Mouse (Mus musculus): Measurements from ENCODE around the gene Panx1. TPM values are rescaled to one million over a fixed set of nuclear protein-coding genes. Genes with fewer than 3 reads are reported as not detected.

Gene Panx1
- total RNA-seq, 2 experiments from 2014 or later = 3.8 to 4.7 TPM

- DNase-seq (ENCODE audit: low spot score) = no peak
Measured at GRCm38 (mm10) chr9:15029025-15029727, 16.1 kb downstream of the Panx1 start.

GRCm38 (mm10) chr9:15027725-15028124 lies 17.6 kb downstream of the Panx1 start:
- DNase-seq (ENCODE audit: low spot score) = no peak
- intact Hi-C loops (cut with DNase I) = loop anchor here (2.0 kb wide), 1 partner anchor 185 kb away; no protein-coding TSS in a partner anchor

More at GRCm38 (mm10) chr9:15029025-15029727, 16.1 kb downstream of the Panx1 start:
- intact Hi-C loops (cut with DNase I) = loop anchor here (2.0 kb wide), 1 partner anchor 184 kb away; no protein-coding TSS in a partner anchor

GRCm38 (mm10) chr9:15023049-15023448 lies 22.2 kb downstream of the Panx1 start:
- intact Hi-C loops (cut with DNase I) = no loop called here
- DNase-seq (ENCODE audit: low spot score) = no peak

GRCm38 (mm10) chr9:15021156-15021555 lies 24.1 kb downstream of the Panx1 start:
- intact Hi-C loops (cut with DNase I) = no loop called here
- no peak for DNase-seq (ENCODE audit: low spot score)

GRCm38 (mm10) chr9:15020561-15021080 lies 24.7 kb downstream of the Panx1 start:
- intact Hi-C loops (cut with DNase I) = no loop called here
- no peak for DNase-seq (ENCODE audit: low spot score)

- no peak for DNase-seq (ENCODE audit: low spot score)
- intact Hi-C loops (cut with DNase I) = loop anchor here (10.0 kb wide), 1 partner anchor 504 kb away; no protein-coding TSS in a partner anchor
Measured at GRCm38 (mm10) chr9:15018756-15019131, 26.5 kb downstream of the Panx1 start.

GRCm38 (mm10) chr9:15017791-15018755 lies 27.2 kb downstream of the Panx1 start:
- DNase-seq (ENCODE audit: low spot score) = no peak
- intact Hi-C loops (cut with DNase I) = loop anchor here (10.0 kb wide), 1 partner anchor 503 kb away; no protein-coding TSS in a partner anchor

- intact Hi-C loops (cut with DNase I) = loop anchor here (1.0 to 10.0 kb wide), 3 partner anchors 148 to 501 kb away; no protein-coding TSS in a partner anchor
- no peak for DNase-seq (ENCODE audit: low spot score)
Measured at GRCm38 (mm10) chr9:15015223-15015956, 29.9 kb downstream of the Panx1 start.

GRCm38 (mm10) chr9:15007566-15007965 lies 37.7 kb downstream of the Panx1 start:
- no peak for DNase-seq (ENCODE audit: low spot score)
- intact Hi-C loops (cut with DNase I) = no loop called here

- no peak for DNase-seq (ENCODE audit: low spot score)
Measured at GRCm38 (mm10) chr9:15004298-15004685, 41.0 kb downstream of the Panx1 start.

GRCm38 (mm10) chr9:15003676-15004297 lies 41.5 kb downstream of the Panx1 start:
- intact Hi-C loops (cut with DNase I) = no loop called here
- no peak for DNase-seq (ENCODE audit: low spot score)

More at GRCm38 (mm10) chr9:15004298-15004685, 41.0 kb downstream of the Panx1 start:
- intact Hi-C loops (cut with DNase I) = no loop called here

- intact Hi-C loops (cut with DNase I) = no loop called here
- DNase-seq (ENCODE audit: low spot score) = no peak
Measured at GRCm38 (mm10) chr9:15002995-15003613, 42.2 kb downstream of the Panx1 start.

- intact Hi-C loops (cut with DNase I) = no loop called here
- no peak for DNase-seq (ENCODE audit: low spot score)
Measured at GRCm38 (mm10) chr9:14998790-14999189, 46.5 kb downstream of the Panx1 start.

GRCm38 (mm10) chr9:14997271-14998055 lies 47.8 kb downstream of the Panx1 start:
- DNase-seq (ENCODE audit: low spot score) = no peak
- intact Hi-C loops (cut with DNase I) = no loop called here

- intact Hi-C loops (cut with DNase I) = no loop called here
- DNase-seq (ENCODE audit: low spot score) = no peak
Measured at GRCm38 (mm10) chr9:14995525-14995924, 49.8 kb downstream of the Panx1 start.

GRCm38 (mm10) chr9:14988606-14989293 lies 56.5 kb downstream of the Panx1 start:
- DNase-seq (ENCODE audit: low spot score) = no peak
- intact Hi-C loops (cut with DNase I) = no loop called here

GRCm38 (mm10) chr9:14983141-14983540 lies 62.1 kb downstream of the Panx1 start:
- DNase-seq (ENCODE audit: low spot score) = no peak
- intact Hi-C loops (cut with DNase I) = no loop called here
